Mouse (Mus musculus) MEL (cell line): ENCODE results near the gene Foxn2. TPM values are rescaled to one million over a fixed set of nuclear protein-coding genes. Genes with fewer than 3 reads are reported as not detected.

ENCODE experiments used
- DNase-seq: peaks from one replicate; pipeline ENCODE4 v3.0.0; 2011; ENCODE audit warnings: low read depth, low spot score
- H3K27ac ChIP-seq: 2 replicates; pipeline ENCODE4 v1.5.1; 2012; ENCODE audit warnings: low read depth, mild to moderate bottlenecking, control low read depth, low read length, moderate library complexity; ENCODE audit not compliant: control insufficient read depth
- H3K27me3 ChIP-seq, 2 experiments: fragments of 150-350 bp in 1 of 2; sonication (generic) in 1 of 2; 2 replicates each; pipeline ENCODE4 v1.6.1; 2012; ENCODE audit warnings: low read length in 2 of 2, mild to moderate bottlenecking in 2 of 2, improper control_type of control experiment in 1 of 2, moderate library complexity in 1 of 2; ENCODE audit not compliant: insufficient read depth in 2 of 2, control insufficient read depth in 1 of 2
- H3K36me3 ChIP-seq, 2 experiments: 2 replicates each; pipeline ENCODE4 v1.6.1; 2012 to 2014; ENCODE audit warnings: low read length in 2 of 2, improper control_type of control experiment in 1 of 2, inconsistent platforms in 1 of 2, mild to moderate bottlenecking in 1 of 2; ENCODE audit not compliant: insufficient read depth in 2 of 2, control insufficient read depth in 1 of 2
- H3K4me1 ChIP-seq, 2 experiments: fragments of 150-350 bp in 1 of 2; sonication (generic) in 1 of 2; 2 replicates each; pipeline ENCODE4 v1.6.1; 2012; ENCODE audit warnings: low read length in 2 of 2, improper control_type of control experiment in 1 of 2, mild to moderate bottlenecking in 1 of 2; ENCODE audit not compliant: insufficient read depth in 2 of 2, control insufficient read depth in 1 of 2
- H3K4me3 ChIP-seq, 2 experiments: fragments of 150-350 bp in 1 of 2; sonication (generic) in 1 of 2; 2 replicates each; pipeline ENCODE4 v1.5.1; 2012; ENCODE audit warnings: low read depth in 2 of 2, low read length in 2 of 2, mild to moderate bottlenecking in 2 of 2, moderate library complexity in 2 of 2, control low read depth in 1 of 2, improper control_type of control experiment in 1 of 2; ENCODE audit not compliant: control insufficient read depth in 1 of 2, insufficient read depth in 1 of 2
- H3K79me2 ChIP-seq: 2 replicates; pipeline ENCODE4 v1.6.1; 2012; ENCODE audit warnings: mild to moderate bottlenecking, low read length, moderate library complexity; ENCODE audit not compliant: control insufficient read depth, poor library complexity, insufficient read depth
- H3K9ac ChIP-seq: 2 replicates; pipeline ENCODE4 v1.6.1; 2012; ENCODE audit warnings: low read depth, mild to moderate bottlenecking, control low read depth, low read length, moderate library complexity; ENCODE audit not compliant: control insufficient read depth, poor library complexity, severe bottlenecking
- H3K9me3 ChIP-seq: fragments of 150-350 bp; sonication (generic); replicated peaks from 2 replicates; pipeline ENCODE4 v1.6.1; 2012; ENCODE audit warnings: mild to moderate bottlenecking, low read length, improper control_type of control experiment, moderate library complexity; ENCODE audit not compliant: insufficient read depth
- CHD2 ChIP-seq: IDR thresholded peaks from 2 replicates; pipeline ENCODE4 v1.6.1; 2011; ENCODE audit warnings: low read length, improper control_type of control experiment
- CTCF ChIP-seq, 3 experiments: IDR thresholded peaks in 2 of 3; conservative IDR thresholded peaks in 1 of 3; 2 replicates each; pipeline ENCODE4 v1.5.1; 2011 to 2012; ENCODE audit warnings: low read length in 3 of 3, low read depth in 2 of 3, mild to moderate bottlenecking in 2 of 3, improper control_type of control experiment in 1 of 3, inconsistent platforms in 1 of 3, mixed read lengths in 1 of 3, moderate library complexity in 1 of 3; ENCODE audit not compliant: control insufficient read depth in 1 of 3, insufficient read depth in 1 of 3, poor library complexity in 1 of 3, severe bottlenecking in 1 of 3
- ELF1 ChIP-seq: IDR thresholded peaks from 2 replicates; pipeline ENCODE4 v1.6.1; 2014; ENCODE audit warnings: low read depth, mild to moderate bottlenecking, inconsistent platforms, low read length, improper control_type of control experiment, moderate library complexity
- EP300 ChIP-seq, 2 experiments: IDR thresholded peaks; 2 replicates each; pipeline ENCODE4 v1.6.1; 2011; ENCODE audit warnings: improper control_type of control experiment in 2 of 2, low read length in 2 of 2, low read depth in 1 of 2, mild to moderate bottlenecking in 1 of 2
- ETS1 ChIP-seq: IDR thresholded peaks from 2 replicates; pipeline ENCODE4 v1.6.1; 2012; ENCODE audit warnings: low read depth, mild to moderate bottlenecking, inconsistent platforms, low read length, improper control_type of control experiment, moderate library complexity
- HCFC1 ChIP-seq: IDR thresholded peaks from 2 replicates; pipeline ENCODE4 v1.6.1; 2012; ENCODE audit warnings: low read depth, mild to moderate bottlenecking, inconsistent platforms, low read length, improper control_type of control experiment, moderate library complexity
- JUND ChIP-seq: IDR thresholded peaks from 2 replicates; pipeline ENCODE4 v1.6.1; 2011; ENCODE audit warnings: low read depth, mild to moderate bottlenecking, improper control_type of control experiment, low read length
- MEF2A ChIP-seq: IDR thresholded peaks from 2 replicates; pipeline ENCODE4 v1.6.1; 2014; ENCODE audit warnings: low read depth, mild to moderate bottlenecking, inconsistent platforms, low read length, improper control_type of control experiment; ENCODE audit not compliant: poor library complexity, insufficient replicate concordance, severe bottlenecking; ENCODE audit errors: extremely low read depth
- MYB ChIP-seq: IDR thresholded peaks from 2 replicates; pipeline ENCODE4 v1.6.1; 2011; ENCODE audit warnings: mild to moderate bottlenecking, low read depth, low read length, improper control_type of control experiment
- NELFE ChIP-seq: IDR thresholded peaks from 2 replicates; pipeline ENCODE4 v1.6.1; 2011; ENCODE audit warnings: low read depth, low read length, improper control_type of control experiment
- NRF1 ChIP-seq: IDR thresholded peaks from 2 replicates; pipeline ENCODE4 v1.6.1; 2014; ENCODE audit warnings: low read depth, mild to moderate bottlenecking, inconsistent platforms, low read length, improper control_type of control experiment, moderate library complexity; ENCODE audit not compliant: poor library complexity, insufficient read depth, severe bottlenecking
- POLR2A ChIP-seq, 2 experiments: IDR thresholded peaks; 2 replicates each; pipeline ENCODE4 v1.6.1; 2011 to 2012; ENCODE audit warnings: low read length in 2 of 2, mild to moderate bottlenecking in 2 of 2, control low read depth in 1 of 2, improper control_type of control experiment in 1 of 2, low read depth in 1 of 2, moderate library complexity in 1 of 2; ENCODE audit not compliant: control insufficient read depth in 1 of 2, insufficient read depth in 1 of 2, poor library complexity in 1 of 2
- POLR2AphosphoS2 ChIP-seq: IDR thresholded peaks from 2 replicates; pipeline ENCODE4 v1.6.1; 2011; ENCODE audit warnings: low read length, improper control_type of control experiment
- RAD21 ChIP-seq: IDR thresholded peaks from 2 replicates; pipeline ENCODE4 v1.6.1; 2011; ENCODE audit warnings: mild to moderate bottlenecking, low read depth, low read length, improper control_type of control experiment
- RCOR1 ChIP-seq: IDR thresholded peaks from 2 replicates; pipeline ENCODE4 v1.6.1; 2012; ENCODE audit warnings: low read depth, mild to moderate bottlenecking, inconsistent platforms, low read length, improper control_type of control experiment
- SIN3A ChIP-seq: IDR thresholded peaks from 2 replicates; pipeline ENCODE4 v1.6.1; 2012; ENCODE audit warnings: low read length, improper control_type of control experiment, inconsistent platforms
- SMC3 ChIP-seq: IDR thresholded peaks from 2 replicates; pipeline ENCODE4 v1.6.1; 2011; ENCODE audit warnings: low read depth, low read length, improper control_type of control experiment
- USF1 ChIP-seq: IDR thresholded peaks from 2 replicates; pipeline ENCODE4 v1.6.1; 2014; ENCODE audit warnings: low read depth, mild to moderate bottlenecking, inconsistent platforms, low read length, improper control_type of control experiment, moderate library complexity
- USF2 ChIP-seq, 2 experiments: IDR thresholded peaks; 2 replicates each; pipeline ENCODE4 v1.6.1; 2011 to 2012; ENCODE audit warnings: improper control_type of control experiment in 2 of 2, low read length in 2 of 2, borderline replicate concordance in 1 of 2, inconsistent platforms in 1 of 2, low read depth in 1 of 2, mild to moderate bottlenecking in 1 of 2; ENCODE audit not compliant: insufficient read depth in 1 of 2
- ZC3H11A ChIP-seq: IDR thresholded peaks from 2 replicates; pipeline ENCODE4 v1.6.1; 2012; ENCODE audit warnings: low read depth, mild to moderate bottlenecking, inconsistent platforms, low read length, improper control_type of control experiment
- ZKSCAN1 ChIP-seq: IDR thresholded peaks from 2 replicates; pipeline ENCODE4 v1.6.1; 2012; ENCODE audit warnings: low read depth, mild to moderate bottlenecking, inconsistent platforms, low read length, improper control_type of control experiment, moderate library complexity
- ZNF384 ChIP-seq: IDR thresholded peaks from 2 replicates; pipeline ENCODE4 v1.6.1; 2012; ENCODE audit warnings: low read depth, mild to moderate bottlenecking, inconsistent platforms, low read length, improper control_type of control experiment
- polyA plus RNA-seq, 2 experiments: library from polyadenylated mRNA; stranded (reverse) in 1 of 2; unstranded in 1 of 2; fragments of >175 nt in 1 of 2; fragments of >200 nt in 1 of 2; gene quantifications; 2 replicates each; pipeline versions ENCODE4 v1.2.1 to v1.2.4; 2012; ENCODE audit warnings: low replicate concordance in 2 of 2, low read depth in 1 of 2; ENCODE audit not compliant: insufficient read length in 2 of 2, insufficient read depth in 1 of 2, missing spikeins in 1 of 2
- total RNA-seq: library from RNA; depleted of rRNA; stranded (reverse); fragments of 300-350 nt; gene quantifications from 2 replicates; pipeline ENCODE4 v1.2.3, GENCODE M21; 2012

The Foxn2 gene
- total and polyA plus RNA-seq, 3 experiments, result 20.0 to 133 (median 21.7) TPM

DNA sequence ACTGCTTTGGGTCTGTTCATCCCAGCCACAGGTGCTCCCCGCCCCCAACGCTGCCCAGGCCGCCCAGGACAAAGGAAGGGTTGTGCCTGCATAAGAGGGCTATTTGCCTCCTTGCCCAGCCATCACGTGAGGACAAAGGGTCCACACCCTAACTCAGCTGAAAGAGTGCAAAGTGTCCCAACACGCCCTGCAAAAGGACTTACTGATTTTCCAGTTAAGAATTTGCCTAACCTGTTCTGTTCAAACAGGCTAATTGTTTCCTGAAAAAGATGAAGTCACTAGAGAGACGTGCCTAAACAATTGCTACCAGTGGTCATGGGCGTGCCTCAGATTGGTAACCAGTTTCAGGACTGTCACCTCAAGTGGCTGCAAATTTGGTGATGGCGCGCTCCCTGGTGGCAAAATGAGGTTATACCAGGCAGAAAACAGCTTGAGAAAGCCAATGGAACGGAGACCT lies 70.6 kb downstream of the Foxn2 start:
- peaks cover 0 to 3% of the 10 kb centered on the region in 2 experiments; a peak in 2 of 4 replicates for H3K4me1 ChIP-seq
- H3K27ac ChIP-seq, result no peak overlapping the region
- H3K79me2 ChIP-seq, result no peaks in the 10 kb centered on the region
- TF ChIP-seq HCFC1, result no peak
- TF ChIP-seq RAD21, result peak; percentile 99
- 0 out of 2 replicates have a peak, but pooled peaks have one; percentile 9 for TF ChIP-seq RCOR1
- TF ChIP-seq NRF1, result no peak
- TF ChIP-seq POLR2AphosphoS2, result no peak
- peak; percentile 70 to 99 (median 85) for TF ChIP-seq CTCF (IDR thresholded peaks at IDR 0.05 in 2 of 3, conservative IDR thresholded peaks at IDR 0.05 in 1 of 3; ENCODE audit: control insufficient read depth in 1 of 3, insufficient read depth in 1 of 3, low read depth in 2 of 3, low read length in 3 of 3, poor library complexity in 1 of 3, severe bottlenecking in 1 of 3)
- no peak for TF ChIP-seq ZNF384
- no peak for TF ChIP-seq MYB
- no peak for TF ChIP-seq POLR2A (IDR thresholded peaks at IDR 0.05; ENCODE audit: control insufficient read depth in 1 of 2, insufficient read depth in 1 of 2, low read depth in 1 of 2, low read length in 2 of 2, poor library complexity in 1 of 2)
- peak; percentile 98 for TF ChIP-seq SMC3
- TF ChIP-seq MEF2A, result no peak
- TF ChIP-seq USF2 (IDR thresholded peaks at IDR 0.05; ENCODE audit: borderline replicate concordance in 1 of 2, insufficient read depth in 1 of 2, low read depth in 1 of 2, low read length in 2 of 2), result no peak
- no peak for TF ChIP-seq ELF1
- TF ChIP-seq NELFE, result no peak
- no peak for TF ChIP-seq CHD2
- TF ChIP-seq ETS1, result no peak
- no peak for TF ChIP-seq ZKSCAN1
- 0 out of 2 replicates have a peak, but pooled peaks have one; percentile 32 for TF ChIP-seq JUND
- peak; percentile 75 for TF ChIP-seq SIN3A
- TF ChIP-seq USF1, result no peak
- TF ChIP-seq ZC3H11A, result peak; percentile 99
- no peak for TF ChIP-seq EP300 (IDR thresholded peaks at IDR 0.05; ENCODE audit: low read depth in 1 of 2, low read length in 2 of 2)
- no peaks in the 10 kb centered on the region for H3K27me3 ChIP-seq
- peak; percentile 94 for DNase-seq
- no peak overlapping the region for H3K9ac ChIP-seq
- H3K4me3 ChIP-seq, result no peak overlapping the region
- H3K36me3 ChIP-seq, result peaks cover 0 to 2% of the 10 kb centered on the region in 2 experiments; a peak in 1 of 4 replicates
- H3K9me3 ChIP-seq, result no peaks in the 10 kb centered on the region
